Mouse (Mus musculus) inflammation-experienced regulatory T-cells, adult 6 months (primary cell): ENCODE measurements around the gene Ildr2. TPM values are rescaled to one million over a fixed set of nuclear protein-coding genes. Genes with fewer than 3 reads are reported as not detected.

ENCODE experiments used
- ATAC-seq: one replicate; pipeline ENCODE4 v1.8.0; 2017
- polyA plus RNA-seq, 3 experiments: library from polyadenylated mRNA; unstranded; fragments of 100-300 nt; shearing (Covaris generic); gene quantifications; one replicate each; pipeline ENCODE4 v1.2.1; 2017

Gene Ildr2
- polyA plus RNA-seq, 3 experiments from 2014 or later = not detected

DNA sequence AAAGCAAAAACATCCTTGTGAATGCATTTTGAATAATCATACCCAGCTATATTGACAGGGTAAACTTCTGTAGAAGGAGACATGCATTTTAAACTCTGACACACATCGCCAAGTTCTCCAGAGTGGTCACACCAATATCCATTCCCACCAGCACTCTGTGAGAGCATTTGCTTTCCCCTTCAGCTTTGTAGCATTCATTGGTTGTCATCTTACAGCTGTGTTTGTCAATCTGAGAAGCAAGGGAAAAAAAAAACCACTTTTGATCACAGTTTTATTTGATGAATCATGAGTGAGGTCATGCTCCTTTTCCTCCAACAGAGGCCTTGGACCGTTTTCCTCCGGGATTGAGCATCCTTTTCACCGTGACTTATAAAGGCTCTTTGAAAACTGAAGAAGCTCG is 89.6 kb downstream of the Ildr2 start:
- no peak for ATAC-seq

DNA sequence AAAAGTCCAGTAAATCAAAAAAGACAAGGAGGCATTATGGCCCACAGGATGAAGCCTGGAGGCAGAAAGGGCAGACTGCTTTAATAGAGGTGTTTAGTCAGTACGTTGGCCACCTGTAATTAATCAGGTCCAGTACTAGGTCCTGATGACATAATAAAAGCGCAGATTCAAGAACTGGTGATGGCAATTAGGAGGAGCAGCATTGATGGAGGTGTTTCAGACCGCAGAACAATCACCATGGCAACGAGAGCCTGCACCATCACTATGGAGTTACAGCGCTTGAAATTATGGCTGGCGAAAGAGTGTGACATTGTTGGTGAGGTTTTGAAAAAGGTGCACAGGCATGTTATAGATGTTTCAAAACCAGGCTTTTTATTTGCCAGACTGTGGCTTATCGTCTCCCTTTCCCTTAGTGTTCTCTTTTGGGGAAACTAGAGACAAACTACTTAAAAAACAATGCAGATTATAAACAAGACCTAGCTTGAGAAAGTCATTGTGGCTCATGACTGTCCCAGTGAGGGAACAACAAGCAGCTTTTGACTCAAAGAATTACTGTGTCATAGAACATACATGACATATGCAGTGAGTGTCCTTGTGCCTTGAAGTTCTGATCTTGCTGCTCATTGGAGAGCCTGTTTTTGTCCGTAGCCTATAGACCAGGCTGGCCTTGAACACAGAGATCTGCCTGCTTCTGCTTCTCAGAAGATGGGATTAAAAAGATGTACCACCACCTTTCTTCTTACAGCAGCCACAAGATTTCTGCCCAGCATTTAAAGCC is 90.5 kb downstream of the Ildr2 start:
- no peak for ATAC-seq

DNA sequence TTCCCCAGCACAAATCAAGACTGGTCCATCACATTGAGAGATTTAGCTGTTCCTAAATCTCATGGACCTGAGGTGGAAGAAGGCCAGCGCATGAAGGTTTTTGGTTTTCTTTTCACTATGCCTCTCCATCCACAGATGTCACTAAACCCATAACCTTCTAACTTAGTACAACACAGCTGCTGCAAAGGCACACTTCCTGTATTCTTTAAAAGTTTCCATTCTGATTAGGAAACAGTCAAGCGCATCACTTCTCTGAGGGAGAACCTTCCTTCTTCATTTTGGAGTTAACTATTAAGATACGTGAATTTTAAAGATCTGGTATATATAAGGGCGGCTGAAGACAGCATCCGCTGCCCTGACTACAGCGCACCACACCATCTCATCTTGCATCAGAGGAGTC is 91.7 kb downstream of the Ildr2 start:
- ATAC-seq = no peak

DNA sequence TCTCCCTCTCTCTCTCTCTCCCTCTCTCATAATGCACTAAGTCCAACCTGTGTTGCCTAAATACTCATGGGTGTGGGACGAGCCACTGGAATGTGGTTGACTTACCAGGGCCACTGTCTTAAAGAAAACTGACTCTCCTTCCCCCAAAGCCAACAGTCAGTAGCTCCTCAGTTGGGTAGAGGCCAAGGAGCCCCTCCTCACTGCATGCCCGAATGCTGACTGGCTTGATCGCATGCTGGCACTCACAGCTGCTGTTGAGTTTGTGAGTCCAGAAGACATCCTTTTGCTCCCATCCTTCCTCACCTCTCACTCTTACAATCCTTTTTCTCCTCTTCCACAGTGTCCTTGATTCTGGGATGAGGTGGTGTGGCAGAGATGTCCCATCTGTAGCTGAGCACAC is 93.0 kb downstream of the Ildr2 start:
- ATAC-seq = no peak

DNA sequence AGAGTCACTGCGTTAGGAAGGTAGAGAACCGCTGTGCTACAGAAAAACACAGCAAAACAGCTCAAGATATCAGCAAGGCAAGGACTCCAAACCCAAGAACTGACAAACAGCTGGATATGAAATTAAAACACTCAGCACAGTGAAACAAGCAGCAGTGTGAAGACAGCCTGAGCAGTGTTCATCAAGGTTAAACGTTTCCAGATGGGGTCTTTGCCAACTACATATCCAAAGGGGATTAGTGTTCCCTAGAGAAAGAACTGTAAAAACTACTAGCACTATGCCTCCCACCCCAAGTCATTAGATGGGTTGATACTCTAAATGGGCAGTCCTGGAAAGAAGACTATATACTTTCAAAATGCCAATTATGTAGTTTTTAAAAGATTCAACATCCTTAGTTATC is 95.4 kb downstream of the Ildr2 start:
- ATAC-seq = no peak

DNA sequence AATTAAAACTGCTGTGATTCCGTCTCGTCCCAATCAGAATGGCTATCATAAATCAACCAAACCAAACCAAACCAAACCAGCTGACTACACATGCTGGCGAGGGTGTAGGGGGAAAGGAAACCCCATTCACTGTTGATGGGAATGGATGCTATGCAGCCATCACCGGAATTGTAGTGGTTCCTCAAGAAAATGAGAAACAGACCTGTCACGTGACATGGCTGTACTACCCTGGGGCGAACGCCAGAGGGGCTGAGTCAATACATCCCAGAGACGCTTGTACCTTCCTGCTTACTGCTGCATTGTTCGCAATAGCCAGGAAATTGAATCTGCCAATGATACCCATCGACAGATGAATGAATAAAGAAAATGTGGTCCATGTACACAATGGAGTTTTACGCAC is 95.8 kb downstream of the Ildr2 start:
- ATAC-seq = no peak

DNA sequence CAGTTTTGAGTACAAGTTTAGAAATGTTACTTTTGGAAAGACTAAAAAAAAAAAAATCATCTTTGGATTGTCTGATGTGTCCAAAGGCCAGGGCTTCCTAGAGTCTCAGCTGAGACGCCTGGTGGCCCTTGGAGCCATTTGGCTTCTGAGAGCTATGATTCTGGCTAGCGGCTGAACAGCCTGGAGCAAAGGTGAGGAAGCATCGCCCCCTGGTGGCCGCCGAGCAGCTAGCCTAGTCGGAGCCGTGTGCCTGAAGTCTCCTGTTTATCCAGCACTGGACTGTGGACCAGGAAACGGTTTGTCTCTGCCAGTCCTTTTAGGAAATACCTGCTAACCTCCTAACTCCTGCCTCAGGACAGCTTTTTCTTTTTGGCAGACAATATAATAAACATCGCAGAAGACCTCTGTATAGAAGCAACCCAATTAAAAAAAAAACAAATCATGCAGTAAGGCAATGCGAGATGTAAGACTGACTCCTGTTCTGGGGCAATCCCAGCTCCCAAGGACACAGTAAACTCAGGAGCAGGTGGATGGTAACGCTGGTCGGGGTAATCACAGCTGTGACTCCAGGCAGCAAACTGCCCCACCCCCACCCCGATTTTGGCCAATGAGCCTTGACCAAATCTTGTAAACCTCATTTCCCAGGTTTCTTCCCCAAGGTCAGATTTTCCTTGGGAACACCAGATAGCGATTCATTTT is 106.4 kb downstream of the Ildr2 start:
- peak; percentile 80 for ATAC-seq

DNA sequence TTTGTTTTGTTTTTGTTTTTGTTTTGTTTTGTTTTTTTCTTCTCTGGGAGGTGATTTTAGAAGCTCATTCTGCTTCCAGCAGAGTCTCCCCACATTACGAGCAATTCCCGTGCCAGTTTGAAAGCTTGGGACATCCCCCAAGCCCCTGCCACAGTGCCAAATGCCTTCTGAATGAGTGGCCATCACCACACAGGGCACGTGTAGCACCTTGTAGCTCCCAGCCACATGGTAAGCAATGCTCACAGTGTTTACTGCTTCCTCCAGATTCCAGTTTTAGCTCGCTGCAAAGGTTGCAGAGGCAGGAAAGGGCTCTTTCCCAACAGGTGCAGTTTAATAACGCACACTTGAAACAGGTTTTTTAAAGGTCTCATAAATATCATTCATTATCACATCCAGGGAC is 107.0 kb downstream of the Ildr2 start:
- ATAC-seq = no peak

DNA sequence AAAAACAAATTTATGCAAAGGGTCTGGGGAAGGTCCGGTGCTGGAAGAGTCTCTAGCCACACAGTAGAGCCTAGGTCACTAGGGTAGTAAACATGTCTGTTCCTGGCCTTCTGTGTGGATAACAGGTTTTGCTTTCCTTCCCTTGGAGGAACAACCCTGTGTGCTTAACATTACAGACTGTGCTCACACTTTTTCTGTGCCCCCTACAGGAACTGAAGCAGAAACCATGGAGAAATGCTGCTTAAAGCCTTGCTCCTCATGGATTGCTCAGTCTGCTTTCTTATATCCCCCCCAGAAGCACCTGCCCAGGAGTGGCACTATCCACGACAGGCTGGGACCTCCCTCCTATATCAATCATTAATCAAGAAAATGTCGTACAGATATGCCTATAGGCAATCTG is 107.9 kb downstream of the Ildr2 start:
- no peak for ATAC-seq

DNA sequence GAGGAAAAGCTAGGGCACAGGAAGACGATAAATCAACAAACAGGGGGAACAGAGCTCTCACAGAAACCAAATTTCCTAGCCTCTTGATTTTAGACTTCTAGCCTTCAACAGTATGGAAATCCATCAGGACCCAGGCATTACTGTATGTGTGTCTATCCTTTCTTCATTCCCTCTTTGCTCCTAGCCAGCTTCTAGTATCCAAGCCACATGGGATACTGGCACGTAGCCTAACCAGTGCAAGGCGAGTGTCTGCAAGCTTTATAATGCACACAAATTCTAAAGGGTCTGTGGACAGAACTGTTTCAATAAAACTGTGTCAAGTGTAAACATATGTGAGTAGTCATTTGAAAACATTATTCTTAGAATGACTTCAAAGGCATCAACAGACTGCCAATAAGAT is 108.7 kb downstream of the Ildr2 start:
- no peak for ATAC-seq

DNA sequence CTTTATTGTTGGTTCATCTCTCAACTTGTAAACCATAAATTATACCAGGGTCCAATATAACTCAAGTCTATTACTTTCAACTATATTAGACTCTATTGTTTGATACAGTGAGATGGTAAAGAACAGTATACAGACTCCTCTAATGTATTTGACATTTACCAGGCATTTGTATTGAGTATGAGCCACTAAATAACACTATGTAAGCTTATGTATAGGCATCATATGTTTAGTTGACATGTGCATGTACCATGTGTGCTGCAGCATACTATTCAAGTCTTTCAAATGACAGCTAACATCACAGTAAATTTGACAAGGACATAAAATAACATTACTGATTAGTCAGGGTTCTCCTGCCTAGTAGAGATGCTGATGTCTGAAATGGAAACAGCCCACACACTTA is 109.2 kb downstream of the Ildr2 start:
- ATAC-seq = no peak

Other genes with a start within 250 kb of the Ildr2 start
- gene Dusp27, start 126.2 kb upstream of the Ildr2 start, polyA plus RNA-seq = not detected
- gene Gpa33, start 123.9 kb upstream of the Ildr2 start, polyA plus RNA-seq = not detected
- not detected for gene Mael, start 15.4 kb upstream of the Ildr2 start, polyA plus RNA-seq
- 10 to 100 TPM; 37.5 to 52.3 (median 43.1) TPM for gene Tada1, start 125.0 kb downstream of the Ildr2 start, polyA plus RNA-seq
- 1 to 10 TPM; 3.3 to 6.9 (median 4.2) TPM for gene Pogk, start 155.7 kb downstream of the Ildr2 start, polyA plus RNA-seq
- gene Gm4846, start 243.4 kb downstream of the Ildr2 start, polyA plus RNA-seq = not detected